21 mouse cellular contexts compared by ENCODE assay signal in genomic region chr4:130766926-130767325, GRCm38 (mm10). TPM values are rescaled to one million over a fixed set of nuclear protein-coding genes. Genes with fewer than 3 reads are reported as not detected.
DNase-seq lines count a peak whose midpoint lies in the region; ATAC-seq lines count a peak whose summit lies in the region.
"Had no signal": no experiment of that assay in that cellular context is flagged by ENCODE, and none has a peak within 500 bp of the region (broad histone marks: within the 10 kb centered on the region; RNA-seq: fewer than 3 reads in every experiment).

No protein-coding gene starts in this region.

- no peak overlapping the region for H3K4me3 ChIP-seq in midbrain, embryonic 15.5 days
- H3K4me3 ChIP-seq in midbrain, embryonic 10.5 days, result no peak overlapping the region
- H3K4me3 ChIP-seq in heart, embryonic 12.5 days, result no peak overlapping the region
- H3K4me3 ChIP-seq: embryonic facial prominence, embryonic 12.5 days; embryonic facial prominence, embryonic 15.5 days; heart, adult 2 months; heart, embryonic 10.5 days; hindbrain, embryonic 12.5 days; hindbrain, embryonic 15.5 days had no signal

- no peak overlapping the region for H3K4me2 ChIP-seq in midbrain, embryonic 15.5 days
- no peak overlapping the region for H3K4me2 ChIP-seq in heart, embryonic 12.5 days
- H3K4me2 ChIP-seq: embryonic facial prominence, embryonic 12.5 days; embryonic facial prominence, embryonic 15.5 days; hindbrain, embryonic 12.5 days; hindbrain, embryonic 15.5 days had no signal

- no peaks in the 10 kb centered on the region for H3K27me3 ChIP-seq in midbrain, embryonic 15.5 days (replicated peaks)
- H3K27me3 ChIP-seq in midbrain, embryonic 10.5 days (ENCODE audit: low read depth, poor library complexity, severe bottlenecking), result no peaks in the 10 kb centered on the region
- no peaks in the 10 kb centered on the region for H3K27me3 ChIP-seq in heart, embryonic 12.5 days (replicated peaks)
- H3K27me3 ChIP-seq: embryonic facial prominence, embryonic 12.5 days; embryonic facial prominence, embryonic 15.5 days; hindbrain, embryonic 12.5 days; hindbrain, embryonic 15.5 days had no signal

- no peaks in the 10 kb centered on the region for H3K9me3 ChIP-seq in midbrain, embryonic 15.5 days
- no peaks in the 10 kb centered on the region for H3K9me3 ChIP-seq in midbrain, embryonic 10.5 days (replicated peaks)
- H3K9me3 ChIP-seq in heart, embryonic 12.5 days (replicated peaks), result no peaks in the 10 kb centered on the region
- H3K9me3 ChIP-seq: embryonic facial prominence, embryonic 12.5 days; embryonic facial prominence, embryonic 15.5 days; heart, embryonic 10.5 days; hindbrain, embryonic 12.5 days; hindbrain, embryonic 15.5 days had no signal

- 0 out of 2 replicates have a peak overlapping the region, but pooled peaks have one; percentile 15 for H3K27ac ChIP-seq in midbrain, embryonic 15.5 days
- no peak overlapping the region for H3K27ac ChIP-seq in midbrain, embryonic 10.5 days (replicated peaks)
- H3K27ac ChIP-seq in heart, embryonic 12.5 days (ENCODE audit: poor library complexity, severe bottlenecking), result no peak overlapping the region
- H3K27ac ChIP-seq: embryonic facial prominence, embryonic 12.5 days; embryonic facial prominence, embryonic 15.5 days; heart, adult 2 months; heart, embryonic 10.5 days; hindbrain, embryonic 12.5 days; hindbrain, embryonic 15.5 days had no signal

- ATAC-seq in midbrain, embryonic 15.5 days (replicated peaks), result no peak
- no peak for ATAC-seq in heart, embryonic 12.5 days (ENCODE audit: insufficient number of reproducible peaks, low FRiP score)
- ATAC-seq: CD4-positive, CD25-positive, alpha-beta regulatory T cell, adult 4 months; forebrain, embryonic 14.5 days; forebrain, postnatal 0 days; intestine, postnatal 0 days had no signal

- H3K9ac ChIP-seq in midbrain, embryonic 15.5 days, result no peak overlapping the region
- no peak overlapping the region for H3K9ac ChIP-seq in heart, embryonic 12.5 days
- H3K9ac ChIP-seq: embryonic facial prominence, embryonic 12.5 days; embryonic facial prominence, embryonic 15.5 days; forebrain, postnatal 0 days; hindbrain, embryonic 12.5 days; hindbrain, embryonic 15.5 days had no signal

- WGBS in midbrain, embryonic 15.5 days, result 87% methylated on average over 4 of the region's 4 CpGs
- WGBS in midbrain, embryonic 10.5 days, result 95% methylated on average over 4 of the region's 4 CpGs
- WGBS in heart, embryonic 12.5 days, result 85% methylated on average over 4 of the region's 4 CpGs

- peaks cover 66% of the 10 kb centered on the region for H3K36me3 ChIP-seq in midbrain, embryonic 15.5 days (replicated peaks)
- peaks cover 100% of the 10 kb centered on the region for H3K36me3 ChIP-seq in midbrain, embryonic 10.5 days
- H3K36me3 ChIP-seq in heart, embryonic 12.5 days, result peaks cover 94% of the 10 kb centered on the region

- H3K4me1 ChIP-seq in midbrain, embryonic 15.5 days, result 0 out of 2 replicates have a peak, but pooled peaks cover 2% of the 10 kb centered on the region
- no peaks in the 10 kb centered on the region for H3K4me1 ChIP-seq in midbrain, embryonic 10.5 days
- no peaks in the 10 kb centered on the region for H3K4me1 ChIP-seq in heart, embryonic 12.5 days (replicated peaks)
- H3K4me1 ChIP-seq: embryonic facial prominence, embryonic 12.5 days; embryonic facial prominence, embryonic 15.5 days; heart, embryonic 10.5 days; hindbrain, embryonic 12.5 days; hindbrain, embryonic 15.5 days had no signal

- peak; percentile 41 for DNase-seq in adrenal gland, postnatal 10 days
- no peak for DNase-seq in adrenal gland, postnatal 25 days
- no peak for DNase-seq in midbrain, embryonic 10.5 days (ENCODE audit: low spot score)
- DNase-seq in adrenal gland, postnatal 36 days, result peak; percentile 52 to 54
- DNase-seq: cerebellum, adult 11 months; cerebellum, adult 2 months; cerebellum, adult 9-11 months; cerebellum, postnatal 25 days; forebrain, postnatal 0 days; gastrocnemius, postnatal 25 days; heart, adult 2 months had no signal

RNA-seq across cellular contexts. Expression of gene Sdc3, which starts 25.4 kb away (rescaled TPM):
- 100 to 1,000 TPM; 149 to 179 TPM for total RNA-seq in adrenal gland, postnatal 10 days (2021)
- total RNA-seq in adrenal gland, postnatal 25 days (2021), result 425 and 496 TPM in 2 replicates
- 180 and 186 TPM in 2 replicates for polyA plus RNA-seq in midbrain, embryonic 15.5 days (2015; fragmentation: Nextera tagmentation; extraction: Ambion mirVana)
- polyA plus RNA-seq in midbrain, embryonic 10.5 days (2016; fragmentation: Nextera tagmentation; extraction: Ambion mirVana), result 21.3 and 28.5 TPM in 2 replicates
- 100 to 1,000 TPM; 294 to 435 TPM for total RNA-seq in adrenal gland, postnatal 36 days (2021)
- polyA plus RNA-seq in heart, embryonic 12.5 days (2016; fragmentation: Nextera tagmentation; extraction: Ambion mirVana), result 35.9 and 38.7 TPM in 2 replicates

Comparison
In these comparisons a context has a peak if more than half of its experiments do, and no peak if none do; other contexts are left out.
1. DNase-seq: peak in adrenal gland, postnatal 10 days (single experiment) and adrenal gland, postnatal 36 days (2 of 2); none in adrenal gland, postnatal 25 days (single experiment) and midbrain, embryonic 10.5 days (single experiment).